Comparison of ENCODE assay signal across 16 mouse cellular contexts in genomic region chr11:119352113-119352512, GRCm38 (mm10). TPM values are rescaled to one million over a fixed set of nuclear protein-coding genes. Genes with fewer than 3 reads are reported as not detected.
A peak's percentile ranks its signal among the peaks of the same experiment; 100 is the strongest.
DNase-seq lines count a peak whose midpoint lies in the region; ATAC-seq lines count a peak whose summit lies in the region.
"Had no signal": no experiment of that assay in that cellular context is flagged by ENCODE, and none has a peak within 500 bp of the region (broad histone marks: within the 10 kb centered on the region; RNA-seq: fewer than 3 reads in every experiment).

No protein-coding gene starts in this region.

- H3K4me2 ChIP-seq in midbrain, embryonic 16.5 days (ENCODE audit: low read length), result no peak overlapping the region
- H3K4me2 ChIP-seq: heart, embryonic 12.5 days had no signal

- no peaks in the 10 kb centered on the region for H3K27me3 ChIP-seq in midbrain, embryonic 16.5 days (ENCODE audit: control insufficient read depth, insufficient read depth, low read depth, low read length)

- DNase-seq in B cell, adult 2 months, result peak; percentile 25 to 28
- DNase-seq in CD4-positive, CD25-positive, alpha-beta regulatory T cell, adult 2 months (ENCODE audit: low read depth, low spot score), result peak; percentile 40
- no peak for DNase-seq in kidney, postnatal 10 days
- no peak for DNase-seq in right cerebral cortex, postnatal 14 days
- DNase-seq: cerebellum, postnatal 10 days; kidney, adult 18-20 months; kidney, postnatal 14 days; liver, postnatal 0 days; thymus, postnatal 36 days had no signal

- H3K4me3 ChIP-seq in midbrain, embryonic 16.5 days (ENCODE audit: low read depth, low read length), result no peak overlapping the region
- H3K4me3 ChIP-seq: heart, embryonic 12.5 days had no signal

- no peaks in the 10 kb centered on the region for H3K9me3 ChIP-seq in midbrain, embryonic 16.5 days (replicated peaks; ENCODE audit: control insufficient read depth, low read length, poor library complexity, severe bottlenecking)
- H3K9me3 ChIP-seq: heart, embryonic 12.5 days had no signal

- ATAC-seq in common myeloid progenitor, adult 5-6 weeks (replicated peaks; ENCODE audit: low read depth, poor library complexity, severe bottlenecking), result peak; percentile 23
- peak; percentile 9; the same call in 1 of the 2 replicates for ATAC-seq in megakaryocyte progenitor cell, adult 5-6 weeks (replicated peaks; ENCODE audit: poor library complexity)
- no peak for ATAC-seq in midbrain, embryonic 16.5 days
- ATAC-seq: forebrain, embryonic 16.5 days; hindbrain, embryonic 16.5 days; liver, postnatal 0 days had no signal

- no peak overlapping the region for H3K9ac ChIP-seq in midbrain, embryonic 16.5 days (ENCODE audit: low read depth, low read length)
- H3K9ac ChIP-seq: heart, embryonic 12.5 days; liver, postnatal 0 days had no signal

- H3K4me1 ChIP-seq in midbrain, embryonic 16.5 days (ENCODE audit: control insufficient read depth, insufficient read depth, low read length), result peaks cover 14% of the 10 kb centered on the region

- 77% methylated on average over 7 of the region's 7 CpGs for WGBS in midbrain, embryonic 16.5 days

- no peak overlapping the region for H3K27ac ChIP-seq in midbrain, embryonic 16.5 days (ENCODE audit: low read length)
- H3K27ac ChIP-seq: stomach, postnatal 0 days had no signal

- no peaks in the 10 kb centered on the region for H3K36me3 ChIP-seq in midbrain, embryonic 16.5 days (ENCODE audit: control insufficient read depth, insufficient read depth, low read length)

RNA-seq across cellular contexts. Expression of gene Sgsh, which starts 3.2 kb away (rescaled TPM):
- 4.3 and 6.7 TPM in 2 replicates for total RNA-seq in common myeloid progenitor, adult 5-6 weeks (2017)
- 2.9 and 5.4 TPM in 2 replicates for total RNA-seq in megakaryocyte progenitor cell, adult 5-6 weeks (2015)
- 3.9 and 4.6 TPM in 2 replicates for total RNA-seq in megakaryocyte progenitor cell, adult 5-6 weeks (2017)
- 4.1 and 4.7 TPM in 2 replicates for polyA plus RNA-seq in midbrain, embryonic 16.5 days (2015; fragmentation: Nextera tagmentation; extraction: Ambion mirVana)

RNA-seq across cellular contexts. Expression of gene Slc26a11, which starts 3.2 kb away (rescaled TPM):
- total RNA-seq in common myeloid progenitor, adult 5-6 weeks (2017), result 0.44 and 1.4 TPM in 2 replicates
- total RNA-seq in megakaryocyte progenitor cell, adult 5-6 weeks (2015), result 0.17 and 0.72 TPM in 2 replicates
- 0.34 TPM in 1 of 2 replicates, not detected in the other for total RNA-seq in megakaryocyte progenitor cell, adult 5-6 weeks (2017)
- polyA plus RNA-seq in midbrain, embryonic 16.5 days (2015; fragmentation: Nextera tagmentation; extraction: Ambion mirVana), result 7.5 and 7.9 TPM in 2 replicates

RNA-seq across cellular contexts. Expression of gene Rnf213, which starts 40.8 kb away (rescaled TPM):
- 74.5 and 78.2 TPM in 2 replicates for total RNA-seq in common myeloid progenitor, adult 5-6 weeks (2017)
- total RNA-seq in megakaryocyte progenitor cell, adult 5-6 weeks (2015), result 62.9 and 69.5 TPM in 2 replicates
- 36.4 and 45.5 TPM in 2 replicates for total RNA-seq in megakaryocyte progenitor cell, adult 5-6 weeks (2017)
- polyA plus RNA-seq in midbrain, embryonic 16.5 days (2015; fragmentation: Nextera tagmentation; extraction: Ambion mirVana), result 0.57 and 0.90 TPM in 2 replicates

RNA-seq across cellular contexts. Expression of gene Card14, which starts 44.5 kb away (rescaled TPM):
- not detected in 2 replicates for total RNA-seq in common myeloid progenitor, adult 5-6 weeks (2017)
- total RNA-seq in megakaryocyte progenitor cell, adult 5-6 weeks (2015), result not detected in 2 replicates
- total RNA-seq in megakaryocyte progenitor cell, adult 5-6 weeks (2017), result not detected in 2 replicates
- polyA plus RNA-seq in midbrain, embryonic 16.5 days (2015; fragmentation: Nextera tagmentation; extraction: Ambion mirVana), result 0.29 and 0.38 TPM in 2 replicates

RNA-seq across cellular contexts. Expression of gene Eif4a3, which starts 52.2 kb away (rescaled TPM):
- total RNA-seq in common myeloid progenitor, adult 5-6 weeks (2017), result 212 and 226 TPM in 2 replicates
- 320 and 348 TPM in 2 replicates for total RNA-seq in megakaryocyte progenitor cell, adult 5-6 weeks (2015)
- 218 and 242 TPM in 2 replicates for total RNA-seq in megakaryocyte progenitor cell, adult 5-6 weeks (2017)
- 228 and 237 TPM in 2 replicates for polyA plus RNA-seq in midbrain, embryonic 16.5 days (2015; fragmentation: Nextera tagmentation; extraction: Ambion mirVana)

Comparison
In these comparisons a context has a peak if more than half of its experiments do, and no peak if none do; other contexts are left out.
1. DNase-seq: peak in B cell, adult 2 months (2 of 2) and CD4-positive, CD25-positive, alpha-beta regulatory T cell, adult 2 months (single experiment); none in kidney, postnatal 10 days (single experiment) and right cerebral cortex, postnatal 14 days (single experiment).